Mouse (Mus musculus): ENCODE measurements around the gene Golph3l. TPM values are rescaled to one million over a fixed set of nuclear protein-coding genes. Genes with fewer than 3 reads are reported as not detected.
"Not testable (repeated sequence)": the region's sequence is repeated elsewhere in the genome, so short reads cannot be mapped to it uniquely, and the experiment has no call there.

The Golph3l gene
- polyA plus RNA-seq, 1 experiment from 2014 or later = 28.1 TPM

DNA sequence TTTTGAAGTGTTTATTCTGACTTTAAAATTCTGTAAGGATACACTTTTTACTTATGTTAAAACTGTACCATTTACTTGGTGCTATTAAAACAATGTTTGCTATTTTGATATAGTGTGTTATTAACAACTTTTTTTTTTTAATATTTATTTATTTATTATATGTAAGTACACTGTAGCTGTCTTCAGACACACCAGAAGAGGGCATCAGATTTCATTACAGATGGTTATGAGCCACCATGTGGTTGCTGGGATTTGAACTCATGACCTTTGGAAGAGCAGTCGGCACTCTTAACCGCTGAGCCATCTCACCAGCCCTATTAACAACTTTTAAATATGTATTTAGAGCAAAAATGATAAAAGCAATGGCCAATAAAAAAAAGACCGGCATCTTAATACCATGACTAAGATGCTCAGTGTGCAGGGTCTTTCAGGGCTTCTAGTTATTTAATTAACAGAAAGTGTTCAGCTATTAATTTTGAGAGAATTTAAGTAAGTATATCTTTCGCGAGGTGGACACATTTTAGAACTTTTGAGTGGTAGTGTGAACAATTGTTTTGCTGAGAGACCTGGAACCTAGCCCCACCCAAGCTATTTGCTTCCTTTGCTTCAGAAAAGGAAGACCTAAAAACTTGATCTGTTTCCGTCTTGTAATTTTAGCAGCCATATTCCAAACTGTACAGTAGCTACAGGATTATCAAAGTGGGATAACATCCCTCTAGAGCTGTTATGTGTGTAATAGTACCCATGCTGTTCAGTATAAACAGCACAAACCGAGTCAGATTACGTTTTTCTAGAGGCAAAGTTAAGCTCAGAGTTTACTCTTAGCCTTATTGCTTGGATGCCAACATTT, 755 bp upstream of the Golph3l start:
- H3K4me1 ChIP-seq (replicated peaks) = peaks cover 18% of the 10 kb centered on the region
- H3K27me3 ChIP-seq = no peaks in the 10 kb centered on the region
- H3K27ac ChIP-seq = peak overlapping the region; percentile 92
- DNase-seq (no peak), ATAC-seq (ENCODE audit: low read depth) (peak; percentile 30)
- whole genome bisulfite sequencing (ENCODE audit: insufficient replicate concordance) = 47% methylated on average over 8 of the region's 8 CpGs
- peak overlapping the region; percentile 78 for H3K4me3 ChIP-seq (replicated peaks)
- H3K9me3 ChIP-seq (replicated peaks) = no peaks in the 10 kb centered on the region
- peak overlapping the region; percentile 70 for H3K9ac ChIP-seq
- H3K36me3 ChIP-seq = peaks cover 22% of the 10 kb centered on the region
- peak overlapping the region; percentile 69 for H3K4me2 ChIP-seq

DNA sequence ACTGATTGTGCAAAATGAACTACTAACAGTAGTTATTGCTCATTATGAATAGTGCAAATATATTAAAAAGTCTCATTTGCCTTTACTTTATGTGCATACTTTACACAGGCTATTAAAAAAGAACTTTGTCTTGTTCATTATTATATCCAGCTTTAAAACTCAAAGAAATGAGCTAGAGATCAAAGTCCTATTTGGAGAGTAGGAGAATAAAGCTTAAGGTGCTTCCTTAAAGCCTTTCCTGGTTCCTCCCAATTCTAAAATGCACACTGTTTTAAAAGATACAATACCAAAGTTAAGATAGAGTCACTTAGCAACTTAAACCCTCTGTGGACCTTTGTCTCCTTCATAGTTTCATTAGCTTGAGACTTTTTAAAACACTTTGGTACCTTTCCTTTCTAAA, 10.0 kb downstream of the Golph3l start:
- Histone ChIP-seq H3K27ac (no peak overlapping the region; the same call in 1 of the 2 replicates), H3K9ac (no peak overlapping the region), H3K4me1 (replicated peaks) (no peaks in the 10 kb centered on the region), H3K9me3 (replicated peaks) (no peaks in the 10 kb centered on the region), H3K36me3 (peaks cover 46% of the 10 kb centered on the region), H3K4me3 (replicated peaks) (no peak overlapping the region), H3K27me3 (no peaks in the 10 kb centered on the region), H3K4me2 (no peak overlapping the region)
- ATAC-seq (ENCODE audit: low read depth) (no peak), DNase-seq (no peak)

- Histone ChIP-seq H3K4me3 (replicated peaks) (no peak overlapping the region), H3K9me3 (replicated peaks) (no peaks in the 10 kb centered on the region), H3K4me1 (replicated peaks) (no peaks in the 10 kb centered on the region), H3K27me3 (no peaks in the 10 kb centered on the region), H3K36me3 (peaks cover 46% of the 10 kb centered on the region), H3K27ac (no peak overlapping the region), H3K9ac (no peak overlapping the region), H3K4me2 (no peak overlapping the region)
- WGBS (ENCODE audit: insufficient replicate concordance) = 86% methylated on average over 3 of the region's 3 CpGs
- DNase-seq (no peak), ATAC-seq (ENCODE audit: low read depth) (no peak)
Measured at GRCm38 (mm10) chr3:95601287-95601686, 12.6 kb downstream of the Golph3l start.

DNA sequence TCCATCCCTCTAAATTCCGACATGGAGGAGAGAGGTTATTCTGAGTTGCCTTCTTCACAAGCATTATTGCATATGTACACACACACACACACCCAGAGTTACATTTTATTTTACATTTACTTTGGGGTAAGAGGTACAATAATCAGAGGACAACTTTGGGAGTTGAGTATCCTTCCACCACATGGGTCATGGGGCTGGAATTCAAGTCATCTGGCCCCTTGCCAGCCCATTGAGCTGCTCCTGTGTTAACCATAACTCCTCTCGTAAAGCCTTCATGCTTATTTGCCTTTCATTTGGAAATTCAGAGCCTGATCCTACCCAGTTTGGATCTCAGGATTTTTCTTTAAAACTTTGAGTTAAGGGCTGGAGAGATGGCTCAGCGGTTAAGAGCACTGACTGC, 17.4 kb downstream of the Golph3l start:
- Histone ChIP-seq H3K9me3 (replicated peaks) (no peaks in the 10 kb centered on the region), H3K27ac (no peak overlapping the region), H3K9ac (no peak overlapping the region), H3K4me1 (replicated peaks) (no peaks in the 10 kb centered on the region), H3K27me3 (no peaks in the 10 kb centered on the region), H3K4me3 (replicated peaks) (no peak overlapping the region), H3K4me2 (no peak overlapping the region), H3K36me3 (peaks cover 60% of the 10 kb centered on the region)
- 93% methylated on average over 3 of the region's 3 CpGs for WGBS (ENCODE audit: insufficient replicate concordance)
- ATAC-seq (ENCODE audit: low read depth) (no peak), DNase-seq (no peak)

DNA sequence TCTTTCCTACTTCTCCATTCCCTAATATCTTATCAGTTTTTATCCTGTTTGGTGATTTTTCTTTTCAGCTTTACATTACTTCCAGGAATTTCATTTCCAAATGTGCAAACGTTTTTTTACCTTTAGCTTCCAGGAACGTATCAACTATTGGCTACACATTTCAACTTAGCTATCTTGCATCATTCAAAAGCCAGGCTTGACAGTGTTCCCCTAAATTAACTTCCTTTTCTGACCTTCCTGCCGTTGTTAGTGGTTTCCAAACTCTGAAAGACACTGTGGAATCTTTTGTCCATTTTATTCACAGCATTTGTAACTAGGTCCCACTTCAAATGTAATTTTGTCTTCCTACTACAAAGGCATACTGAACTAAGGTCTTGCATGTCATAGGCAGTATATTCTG, 20.5 kb downstream of the Golph3l start:
- 43% methylated on average over 3 of the region's 3 CpGs for WGBS (ENCODE audit: insufficient replicate concordance)
- Histone ChIP-seq H3K27ac (no peak overlapping the region), H3K4me1 (replicated peaks) (no peaks in the 10 kb centered on the region), H3K27me3 (no peaks in the 10 kb centered on the region), H3K4me3 (replicated peaks) (no peak overlapping the region), H3K9me3 (replicated peaks) (no peaks in the 10 kb centered on the region), H3K9ac (no peak overlapping the region), H3K36me3 (peaks cover 70% of the 10 kb centered on the region), H3K4me2 (no peak overlapping the region)
- ATAC-seq (ENCODE audit: low read depth) = no peak
- no peak for DNase-seq

DNA sequence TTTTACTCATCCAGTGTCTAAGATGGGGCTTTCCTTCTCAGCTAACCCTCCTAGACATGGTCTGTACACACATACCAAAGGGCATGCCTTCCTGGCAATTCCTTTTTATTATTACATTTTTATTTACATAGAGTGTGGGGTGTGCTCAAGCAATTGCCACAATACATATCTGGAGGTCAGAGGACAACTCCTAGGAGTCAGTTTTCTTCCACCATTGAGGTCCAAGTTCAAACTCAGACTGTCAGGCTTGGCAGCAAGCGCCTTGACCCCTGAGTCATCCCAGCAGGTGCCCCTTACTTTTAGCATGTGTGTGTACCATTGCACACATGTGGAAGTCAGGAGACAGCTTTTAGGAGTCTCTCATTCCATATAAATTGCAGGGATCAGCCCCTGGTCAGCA, 25.3 kb downstream of the Golph3l start:
- no peaks in the 10 kb centered on the region for H3K4me1 ChIP-seq (replicated peaks)
- no peaks in the 10 kb centered on the region for H3K27me3 ChIP-seq
- DNase-seq (no peak), ATAC-seq (ENCODE audit: low read depth) (no peak)
- no peak overlapping the region for H3K27ac ChIP-seq
- H3K4me2 ChIP-seq = no peak overlapping the region
- no peak overlapping the region for H3K4me3 ChIP-seq (replicated peaks)
- H3K36me3 ChIP-seq = peaks cover 70% of the 10 kb centered on the region
- no peaks in the 10 kb centered on the region for H3K9me3 ChIP-seq (replicated peaks)
- WGBS (ENCODE audit: insufficient replicate concordance) = 79% methylated on average over 1 of the region's 1 CpGs
- H3K9ac ChIP-seq = no peak overlapping the region

GRCm38 (mm10) chr3:95618511-95618910, 29.8 kb downstream of the Golph3l start:
- Histone ChIP-seq H3K4me1 (replicated peaks) (peaks cover 3% of the 10 kb centered on the region), H3K9ac (no peak overlapping the region), H3K4me3 (replicated peaks) (no peak overlapping the region), H3K9me3 (replicated peaks) (no peaks in the 10 kb centered on the region), H3K27me3 (no peaks in the 10 kb centered on the region), H3K4me2 (no peak overlapping the region), H3K27ac (no peak overlapping the region), H3K36me3 (peaks cover 62% of the 10 kb centered on the region)
- ATAC-seq (ENCODE audit: low read depth) = no peak
- no peak for DNase-seq
- WGBS (ENCODE audit: insufficient replicate concordance) = 88% methylated on average over 1 of the region's 1 CpGs

GRCm38 (mm10) chr3:95621241-95621640, 32.5 kb downstream of the Golph3l start:
- Histone ChIP-seq H3K36me3 (peaks cover 45% of the 10 kb centered on the region), H3K27me3 (no peaks in the 10 kb centered on the region), H3K4me3 (replicated peaks) (no peak overlapping the region), H3K9me3 (replicated peaks) (no peaks in the 10 kb centered on the region), H3K27ac (no peak overlapping the region), H3K9ac (no peak overlapping the region), H3K4me2 (no peak overlapping the region), H3K4me1 (replicated peaks) (peaks cover 16% of the 10 kb centered on the region)
- DNase-seq (no peak), ATAC-seq (ENCODE audit: low read depth) (no peak)
- WGBS (ENCODE audit: insufficient replicate concordance) = 76% methylated on average over 1 of the region's 1 CpGs

DNA sequence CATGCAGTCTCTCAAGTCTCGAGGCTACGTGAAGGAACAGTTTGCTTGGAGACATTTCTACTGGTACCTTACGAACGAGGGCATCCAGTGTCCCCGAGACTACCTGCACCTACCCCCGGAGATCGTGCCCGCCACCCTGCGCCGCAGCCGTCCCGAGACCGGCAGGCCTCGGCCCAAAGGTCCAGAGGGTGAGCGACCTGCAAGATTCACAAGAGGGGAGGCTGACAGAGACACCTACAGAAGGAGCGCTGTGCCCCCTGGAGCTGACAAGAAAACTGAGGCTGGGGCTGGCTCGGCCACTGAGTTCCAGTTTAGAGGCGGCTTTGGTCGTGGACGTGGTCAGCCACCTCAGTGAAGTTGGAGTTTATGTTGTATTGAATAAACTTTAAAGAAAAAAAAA, 33.7 kb downstream of the Golph3l start:
- not testable (repeated sequence) for ATAC-seq (ENCODE audit: low read depth); H3K9ac ChIP-seq; H3K9me3 ChIP-seq (replicated peaks); H3K27me3 ChIP-seq; H3K4me3 ChIP-seq (replicated peaks); DNase-seq; H3K27ac ChIP-seq; H3K4me2 ChIP-seq
- WGBS (ENCODE audit: insufficient replicate concordance) = 91% methylated on average over 20 of the region's 20 CpGs
- peaks cover 28% of the 10 kb centered on the region for H3K4me1 ChIP-seq (replicated peaks)
- peaks cover 45% of the 10 kb centered on the region for H3K36me3 ChIP-seq

DNA sequence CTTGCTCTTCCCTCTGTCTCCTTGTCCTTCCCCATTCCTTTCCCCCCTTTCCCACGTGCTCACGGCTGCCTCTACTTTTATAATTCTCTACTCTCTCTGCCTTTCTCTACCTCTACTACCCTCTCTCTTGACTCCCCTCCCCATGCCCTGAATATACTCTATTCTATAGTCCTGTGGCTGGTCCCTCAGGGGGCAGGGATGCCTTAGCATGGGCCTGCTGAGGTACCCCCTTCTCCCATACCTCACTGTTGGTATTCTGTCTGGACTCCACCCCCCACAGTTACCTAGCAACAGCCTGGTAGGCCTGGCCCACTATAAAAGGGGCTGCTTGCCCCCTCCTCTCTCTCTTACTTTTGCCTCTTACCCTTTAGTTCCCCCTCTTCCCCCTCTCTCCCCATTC, 34.8 kb downstream of the Golph3l start:
- Histone ChIP-seq H3K9me3 (replicated peaks) (no peaks in the 10 kb centered on the region), H3K36me3 (peaks cover 45% of the 10 kb centered on the region), H3K27ac (peak overlapping the region; percentile 87), H3K4me3 (replicated peaks) (no peak overlapping the region), H3K9ac (no peak overlapping the region), H3K27me3 (no peaks in the 10 kb centered on the region), H3K4me2 (no peak overlapping the region), H3K4me1 (replicated peaks) (peaks cover 34% of the 10 kb centered on the region)
- ATAC-seq (ENCODE audit: low read depth) (no peak), DNase-seq (no peak)
- 82% methylated on average over 2 of the region's 2 CpGs for WGBS (ENCODE audit: insufficient replicate concordance)

- peaks cover 34% of the 10 kb centered on the region for H3K4me1 ChIP-seq (replicated peaks)
- 67% methylated on average over 5 of the region's 5 CpGs for WGBS (ENCODE audit: insufficient replicate concordance)
- DNase-seq; H3K27me3 ChIP-seq; ATAC-seq (ENCODE audit: low read depth); H3K9me3 ChIP-seq (replicated peaks): not testable (repeated sequence)
- peak overlapping the region; percentile 75 for H3K9ac ChIP-seq
- peaks cover 47% of the 10 kb centered on the region for H3K36me3 ChIP-seq
- H3K4me3 ChIP-seq (replicated peaks) = peak overlapping the region; percentile 76
- peak overlapping the region; percentile 70 for H3K4me2 ChIP-seq
- peak overlapping the region; percentile 87 for H3K27ac ChIP-seq
Measured at GRCm38 (mm10) chr3:95623991-95624515, 35.3 kb downstream of the Golph3l start.
